Mouse (Mus musculus) brain, embryonic 14.5 days (tissue): Measurements from ENCODE around the gene BC051665. TPM values are rescaled to one million over a fixed set of nuclear protein-coding genes. Genes with fewer than 3 reads are reported as not detected.
A peak's percentile ranks its signal among the peaks of the same experiment; 100 is the strongest.

Experiments
- DNase-seq: peaks from one replicate; pipeline ENCODE4 v3.0.0-alpha.2; 2011; ENCODE audit warnings: low read depth
- CTCF ChIP-seq: fragments of 200-500 bp; IDR thresholded peaks from 2 replicates; pipeline ENCODE4 v1.5.1; 2012; ENCODE audit warnings: inconsistent platforms, mild to moderate bottlenecking, moderate library complexity, borderline replicate concordance; ENCODE audit not compliant: insufficient read depth, insufficient read length; ENCODE audit errors: extremely low read depth
- POLR2A ChIP-seq: fragments of 200-500 bp; IDR thresholded peaks from 2 replicates; pipeline ENCODE4 v1.6.1; 2012; ENCODE audit warnings: mild to moderate bottlenecking, inconsistent platforms, borderline replicate concordance; ENCODE audit not compliant: poor library complexity, insufficient read depth, insufficient read length, severe bottlenecking; ENCODE audit errors: extremely low read depth
- polyA plus RNA-seq: library from polyadenylated mRNA; depleted of rRNA; stranded (reverse); fragments of >200 nt; gene quantifications from 2 replicates; pipeline ENCODE4 v1.2.3, GENCODE M21; 2012; rRNA removed

Gene BC051665
- not detected in 2 replicates for polyA plus RNA-seq

GRCm38 (mm10) chr13:60786264-60786663 is at the start of gene BC051665:
Gene BC051665, minus strand, starts transcription at chr13:60786364.
- DNase-seq, result no peak
- no peak for TF ChIP-seq POLR2A

GRCm38 (mm10) chr13:60826052-60826451 is 39.9 kb upstream of the BC051665 start:
- peak; percentile 2 for DNase-seq
- no peak; the same call in 1 of the 2 replicates for TF ChIP-seq CTCF
- no peak for TF ChIP-seq POLR2A

GRCm38 (mm10) chr13:60820486-60821175 is 34.5 kb upstream of the BC051665 start:
- TF ChIP-seq POLR2A (no peak), CTCF (no peak)
- DNase-seq, result no peak

- peak; percentile 55 for DNase-seq
- TF ChIP-seq CTCF (peak; percentile 70; the same call in 1 of the 2 replicates), POLR2A (no peak)
Observed at GRCm38 (mm10) chr13:60819469-60819868, 33.3 kb upstream of the BC051665 start.

GRCm38 (mm10) chr13:60813722-60814121 is 27.6 kb upstream of the BC051665 start:
- DNase-seq, result no peak
- no peak for TF ChIP-seq POLR2A
- TF ChIP-seq CTCF, result no peak

- no peak for TF ChIP-seq CTCF
- no peak for TF ChIP-seq POLR2A
- no peak for DNase-seq
Observed at GRCm38 (mm10) chr13:60812768-60813167, 26.6 kb upstream of the BC051665 start.

- TF ChIP-seq CTCF, result no peak
- no peak for TF ChIP-seq POLR2A
- no peak for DNase-seq
Observed at GRCm38 (mm10) chr13:60809690-60810089, 23.5 kb upstream of the BC051665 start.

- TF ChIP-seq POLR2A, result no peak
- DNase-seq, result no peak
Observed at GRCm38 (mm10) chr13:60802749-60803148, 16.6 kb upstream of the BC051665 start, which contains the start of gene Ctsll3. Gene Ctsll3, minus strand, starts transcription at chr13:60802849.

- DNase-seq, result no peak
- no peak for TF ChIP-seq CTCF
- TF ChIP-seq POLR2A, result no peak
Observed at GRCm38 (mm10) chr13:60789466-60789865, 3.3 kb upstream of the BC051665 start.

- no peak for TF ChIP-seq CTCF
- no peak for TF ChIP-seq POLR2A
- no peak for DNase-seq
Observed at GRCm38 (mm10) chr13:60783301-60783700, 2.9 kb downstream of the BC051665 start.

- TF ChIP-seq CTCF (no peak), POLR2A (no peak)
- no peak for DNase-seq
Observed at GRCm38 (mm10) chr13:60780534-60780933, 5.6 kb downstream of the BC051665 start.

- no peak for DNase-seq
- TF ChIP-seq POLR2A, result no peak
- no peak for TF ChIP-seq CTCF
Observed at GRCm38 (mm10) chr13:60761161-60761560, 25.0 kb downstream of the BC051665 start.
